Mouse (Mus musculus): ENCODE measurements around the gene Haao.
"Not testable (repeated sequence)": the region's sequence is repeated elsewhere in the genome, so short reads cannot be mapped to it uniquely, and the experiment has no call there.

Gene Haao

GRCm38 (mm10) chr17:83865366-83865765 lies 17.6 kb upstream of the Haao start:
- no peak for DNase-seq (ENCODE audit: low spot score)

GRCm38 (mm10) chr17:83862134-83862881 lies 14.5 kb upstream of the Haao start:
- no peak for DNase-seq (ENCODE audit: low spot score)

DNA sequence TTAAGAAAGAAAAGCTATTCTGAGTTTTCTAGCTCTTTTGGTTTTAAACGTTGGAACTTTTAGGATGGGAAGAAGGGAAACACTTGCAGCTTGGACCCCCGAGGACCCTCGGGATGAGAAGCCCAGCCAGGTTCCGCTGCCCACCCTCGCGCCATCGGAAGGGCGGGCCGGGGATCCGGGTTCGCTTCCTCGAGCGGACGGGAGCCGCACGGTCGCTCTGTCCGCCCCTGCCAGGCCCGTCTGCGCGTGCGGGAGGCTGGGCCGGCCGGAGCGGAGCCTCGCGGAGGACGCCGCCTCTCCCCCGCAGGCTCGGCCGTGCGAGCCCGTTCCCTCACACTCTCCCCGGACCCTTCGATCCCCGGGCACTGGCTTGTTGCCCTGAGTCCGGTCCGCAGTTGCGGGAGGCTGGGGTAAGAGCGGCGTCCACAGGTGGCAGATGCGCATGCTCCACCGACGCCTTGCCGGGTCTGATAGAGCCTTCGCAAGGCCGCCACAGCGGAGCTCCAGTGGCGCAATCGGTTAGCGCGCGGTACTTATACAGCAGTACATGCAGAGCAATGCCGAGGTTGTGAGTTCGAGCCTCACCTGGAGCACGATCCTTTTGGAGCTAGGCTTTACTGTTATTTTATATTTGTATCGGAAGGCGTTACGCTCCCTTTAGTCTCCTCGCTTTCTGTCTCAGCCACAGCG lies 13.8 kb upstream of the Haao start:
- DNase-seq (ENCODE audit: low spot score), result peak; percentile 99

GRCm38 (mm10) chr17:83860968-83861367 lies 13.2 kb upstream of the Haao start:
- not testable (repeated sequence) for DNase-seq (ENCODE audit: low spot score)

DNA sequence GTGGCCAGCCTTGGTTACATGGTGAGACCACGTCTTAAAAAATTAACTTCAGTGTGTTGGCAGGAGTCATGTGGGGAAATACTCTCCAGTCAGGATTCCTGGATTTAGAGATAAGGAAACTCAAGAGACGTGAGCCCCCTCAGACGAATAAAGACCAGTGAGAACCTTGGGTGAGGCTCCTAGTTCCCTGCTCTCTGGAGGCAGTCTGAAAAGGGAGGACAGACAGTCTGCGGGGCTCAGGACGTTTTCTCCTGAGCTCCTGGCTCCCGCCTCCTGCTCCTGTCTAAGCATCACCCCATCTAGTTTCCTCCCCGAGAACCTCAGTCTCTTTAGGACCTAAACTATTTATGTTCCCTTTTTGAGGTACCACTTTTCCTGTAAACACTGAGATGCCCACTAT lies 12.5 kb upstream of the Haao start:
- no peak for DNase-seq (ENCODE audit: low spot score)

GRCm38 (mm10) chr17:83859639-83860038 lies 11.9 kb upstream of the Haao start:
- no peak for DNase-seq (ENCODE audit: low spot score)

DNA sequence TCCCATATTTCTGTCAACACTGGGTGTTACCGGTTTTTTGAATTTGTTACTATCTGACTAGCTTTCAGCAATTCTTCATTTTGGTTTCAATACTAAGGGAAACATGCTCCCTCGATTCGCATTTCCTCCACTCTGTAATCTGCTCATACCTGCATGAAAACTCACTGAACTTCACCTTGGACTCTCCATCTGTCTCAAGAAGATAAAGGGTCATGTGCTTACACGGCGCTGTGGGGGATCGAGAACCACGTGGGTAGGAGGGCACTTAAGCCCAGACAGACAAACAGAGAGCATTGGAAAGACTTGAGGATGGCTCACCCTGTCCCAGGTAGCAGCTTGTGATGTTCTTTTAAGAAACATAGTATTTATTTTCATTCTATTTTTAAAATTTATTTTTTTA lies 10.7 kb upstream of the Haao start:
- DNase-seq (ENCODE audit: low spot score), result no peak

- DNase-seq (ENCODE audit: low spot score), result peak; percentile 58
Observed at GRCm38 (mm10) chr17:83854284-83854918, 6.6 kb upstream of the Haao start.

DNA sequence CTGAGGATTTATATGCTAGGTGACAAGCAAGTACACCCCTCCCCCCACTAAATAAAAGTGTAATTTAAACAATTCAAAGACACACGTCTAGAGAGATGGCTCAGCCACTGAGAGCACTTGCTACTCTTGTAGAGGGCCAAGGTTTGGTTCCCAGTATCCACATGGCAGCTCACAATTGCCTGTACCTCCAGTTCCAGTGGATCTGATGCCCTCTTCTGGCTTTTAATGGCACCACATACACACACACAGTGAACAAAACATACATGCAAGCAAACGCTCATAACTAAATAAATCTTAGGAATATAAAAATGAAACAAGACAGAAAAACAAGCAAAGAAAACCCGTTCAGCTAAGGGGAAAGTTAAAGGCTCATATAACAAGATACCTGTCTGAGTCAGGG lies 6.1 kb upstream of the Haao start:
- no peak for DNase-seq (ENCODE audit: low spot score)

- no peak for DNase-seq (ENCODE audit: low spot score)
Observed at GRCm38 (mm10) chr17:83850864-83851263, 3.1 kb upstream of the Haao start.

DNA sequence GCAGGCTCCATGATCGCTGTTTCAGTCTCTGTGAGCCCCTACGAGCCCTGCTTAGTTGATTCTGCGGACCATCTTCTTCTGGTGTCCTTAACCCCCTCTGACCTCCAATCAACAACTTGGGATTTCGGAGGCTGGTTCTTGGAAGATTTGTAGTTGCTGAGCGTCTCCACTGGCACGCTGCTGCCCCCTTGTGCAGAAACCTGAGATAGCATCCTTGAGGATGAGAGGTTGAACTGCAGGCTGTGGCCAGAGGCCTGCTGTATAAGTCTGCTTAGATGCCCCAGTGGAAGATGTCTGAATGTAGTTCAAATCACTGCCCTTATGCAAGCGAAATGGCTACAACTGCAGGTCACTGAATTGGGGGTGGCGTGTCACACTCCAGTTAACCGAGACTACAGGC lies 2.7 kb upstream of the Haao start:
- DNase-seq (ENCODE audit: low spot score), result peak; percentile 86

DNA sequence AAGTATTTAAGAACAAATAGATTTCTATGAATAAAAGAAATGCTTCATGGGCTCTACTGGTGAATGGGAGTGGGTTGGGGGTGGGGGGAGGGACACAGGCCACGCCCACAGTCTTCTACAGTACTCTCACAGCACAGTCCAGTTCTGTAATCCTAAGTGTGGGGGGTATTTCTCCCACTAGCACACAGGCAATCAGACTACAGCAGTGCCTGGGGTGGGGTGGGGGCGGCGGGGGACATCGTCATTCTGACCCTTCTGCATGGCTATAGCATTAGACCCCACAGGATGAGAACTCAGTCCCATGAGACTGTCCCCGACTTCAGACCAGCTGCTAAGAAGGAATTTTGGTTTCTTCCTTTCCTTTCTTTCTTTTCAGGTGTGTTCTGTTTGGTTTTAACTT lies 2.0 kb upstream of the Haao start:
- DNase-seq (ENCODE audit: low spot score), result no peak

GRCm38 (mm10) chr17:83849081-83849675 lies 1.4 kb upstream of the Haao start:
- no peak for DNase-seq (ENCODE audit: low spot score)

DNA sequence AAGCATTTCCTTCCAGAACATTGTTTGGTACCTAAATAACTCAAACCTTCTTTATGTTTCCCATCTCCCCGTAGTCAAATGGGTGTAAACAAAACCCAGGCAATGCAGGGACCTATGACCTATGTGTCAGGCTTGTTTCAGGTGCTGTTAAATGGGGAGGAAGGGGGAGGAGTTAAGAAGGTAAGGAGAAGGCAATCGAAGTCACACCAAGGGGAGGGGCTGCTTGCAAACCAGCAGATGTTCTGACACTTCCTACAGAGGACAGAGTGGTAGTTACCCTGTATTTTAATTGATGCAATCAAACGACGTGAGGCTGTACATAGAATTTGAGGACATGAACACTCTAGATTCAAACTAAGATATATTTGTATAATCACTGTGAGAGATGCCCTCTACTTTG lies 719 bp upstream of the Haao start:
- DNase-seq (ENCODE audit: low spot score), result peak; percentile 58

GRCm38 (mm10) chr17:83847100-83847499 lies 663 bp downstream of the Haao start:
- DNase-seq (ENCODE audit: low spot score), result no peak

DNA sequence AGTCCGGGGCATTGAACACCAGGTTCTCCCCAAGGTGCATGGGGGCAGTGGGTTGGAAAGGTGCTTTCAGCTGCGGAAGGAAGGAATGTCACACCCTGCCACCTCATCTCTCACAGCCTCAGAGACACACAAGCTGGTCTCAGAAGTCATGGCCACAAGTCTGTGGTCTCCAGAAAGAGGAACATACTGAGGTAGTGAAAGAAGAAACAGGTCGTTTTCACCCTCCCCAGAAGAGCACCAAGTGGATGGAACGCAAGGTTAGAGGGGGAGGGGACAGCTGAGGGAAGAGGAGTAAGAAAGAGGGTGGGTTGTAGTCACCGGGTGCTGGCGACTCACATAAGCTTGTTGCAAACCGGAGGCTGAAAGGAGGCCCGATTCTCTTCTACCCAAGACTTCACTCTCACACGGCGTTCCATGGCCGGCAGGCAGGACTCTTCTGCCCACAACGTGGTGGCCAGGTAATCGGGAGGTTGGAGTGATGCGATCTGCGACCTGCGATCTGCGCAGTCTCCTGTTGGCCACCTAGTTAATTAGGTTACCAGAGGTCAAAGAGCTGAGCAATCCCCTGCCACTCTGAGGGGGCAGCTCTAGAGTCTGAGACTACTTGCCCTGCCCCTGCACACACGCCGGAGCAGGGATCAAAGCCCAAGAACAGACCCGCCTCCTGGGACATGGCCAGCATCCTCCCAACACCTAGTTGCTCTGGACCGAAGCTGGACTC lies 1.3 kb downstream of the Haao start:
- peak; percentile 84 for DNase-seq (ENCODE audit: low spot score)

DNA sequence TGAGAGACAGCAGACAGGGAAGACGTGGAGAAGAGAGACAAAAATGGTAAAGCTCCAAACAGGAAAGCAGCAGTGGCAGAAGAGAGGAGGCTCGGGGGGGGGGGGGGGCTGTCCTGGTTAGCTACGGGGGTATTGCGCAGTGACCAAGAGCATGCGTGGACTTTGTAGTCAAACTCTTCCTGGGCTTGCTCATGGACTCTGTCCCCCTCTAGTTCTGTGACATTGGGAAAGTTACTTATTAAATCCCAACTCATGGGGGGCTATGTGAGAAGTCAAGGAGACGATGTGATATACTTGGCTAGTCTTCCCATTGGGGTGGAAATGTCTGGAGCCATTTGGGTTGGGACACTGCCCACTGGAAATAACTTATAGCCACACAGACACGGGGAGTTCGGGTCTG lies 2.2 kb downstream of the Haao start:
- peak; percentile 81 for DNase-seq (ENCODE audit: low spot score)

GRCm38 (mm10) chr17:83843780-83844179 lies 4.0 kb downstream of the Haao start:
- DNase-seq (ENCODE audit: low spot score), result peak; percentile 38

DNA sequence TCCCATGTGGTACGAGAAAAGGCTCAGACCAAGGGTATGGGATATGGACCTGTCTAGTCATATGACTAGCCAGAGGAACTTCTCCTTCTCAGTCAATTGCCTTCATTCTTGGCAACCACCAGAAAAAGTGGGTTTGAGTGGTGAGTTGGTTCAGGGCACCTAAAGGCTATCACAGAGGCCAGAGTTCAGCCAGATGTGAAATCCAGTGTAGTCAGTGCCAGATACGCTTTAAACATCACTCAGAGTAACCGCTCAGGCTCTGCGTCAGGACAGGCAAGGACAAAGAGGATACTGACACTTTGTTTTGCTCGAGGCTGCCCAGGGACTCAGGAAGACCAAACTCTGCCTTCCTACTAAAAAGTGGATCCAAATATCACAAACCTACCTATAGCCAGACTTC lies 6.8 kb downstream of the Haao start:
- DNase-seq (ENCODE audit: low spot score), result no peak

GRCm38 (mm10) chr17:83839132-83839531 lies 8.6 kb downstream of the Haao start:
- no peak for DNase-seq (ENCODE audit: low spot score)

DNA sequence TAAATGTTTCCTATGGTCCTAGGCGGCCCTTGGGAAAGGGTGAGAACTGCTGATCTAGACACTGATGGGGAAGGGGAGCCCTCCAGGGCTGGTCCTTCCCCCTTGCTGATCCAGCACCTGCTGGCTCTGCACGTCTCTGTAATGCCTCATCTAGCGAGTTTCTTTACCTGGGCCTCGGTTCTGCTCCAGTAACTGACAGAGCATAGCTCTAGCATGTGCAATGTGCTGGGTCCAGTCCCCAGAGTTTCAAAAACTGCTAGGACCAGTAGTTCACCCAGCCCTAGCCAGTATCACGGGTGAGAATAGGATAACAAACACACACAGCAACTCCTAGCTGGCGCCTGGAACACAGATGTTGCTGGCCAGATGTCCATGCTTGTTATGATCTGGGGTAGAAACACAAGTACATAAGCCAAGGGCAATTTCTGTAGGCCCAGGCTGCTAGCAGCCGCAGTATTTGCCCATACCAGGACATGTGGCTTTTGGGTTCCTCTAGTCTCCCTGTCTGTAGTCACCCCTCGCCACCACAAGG lies 10.0 kb downstream of the Haao start:
- no peak for DNase-seq (ENCODE audit: low spot score)

DNA sequence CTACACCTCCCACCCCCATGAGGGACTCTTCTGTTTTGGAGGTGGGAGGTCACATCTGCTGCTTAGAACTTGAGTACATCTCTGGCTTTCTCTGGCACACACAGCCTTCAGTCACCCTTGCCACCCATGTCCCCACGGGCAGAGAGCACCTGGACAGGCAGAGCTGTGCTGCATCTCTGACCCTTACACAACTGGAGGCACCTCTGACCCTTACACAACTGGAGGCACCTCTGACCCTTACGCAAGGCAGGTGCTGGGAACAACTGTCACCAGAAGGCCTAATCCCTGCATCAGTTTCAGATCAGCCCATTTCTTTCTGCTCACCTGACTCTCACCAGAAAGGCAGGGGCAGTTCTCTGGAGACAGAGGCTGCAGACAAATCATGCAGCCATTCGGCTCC lies 11.7 kb downstream of the Haao start:
- DNase-seq (ENCODE audit: low spot score), result peak; percentile 77
